Mouse (Mus musculus) kidney, adult 2 months (tissue): Measurements from ENCODE around the gene Gng12. TPM values are rescaled to one million over a fixed set of nuclear protein-coding genes. Genes with fewer than 3 reads are reported as not detected.

Experiments
- DNase-seq: peaks from one replicate; pipeline ENCODE4 v3.0.0; 2021
- H3K27ac ChIP-seq: fragments of 200-500 bp; 2 replicates; pipeline ENCODE4 v1.5.1; 2012; ENCODE audit warnings: low read depth, low read length, control low read depth, inconsistent platforms; ENCODE audit not compliant: insufficient read depth
- H3K27me3 ChIP-seq: fragments of 200-500 bp; replicated peaks from 2 replicates; pipeline ENCODE4 v1.6.1; 2012; ENCODE audit warnings: mild to moderate bottlenecking, moderate library complexity, low read length, inconsistent platforms; ENCODE audit not compliant: control insufficient read depth, insufficient read depth
- H3K36me3 ChIP-seq: fragments of 200-500 bp; 2 replicates; pipeline ENCODE4 v1.6.1; 2012; ENCODE audit warnings: mild to moderate bottlenecking, moderate library complexity, low read length, inconsistent platforms; ENCODE audit not compliant: control insufficient read depth, insufficient read depth
- H3K4me1 ChIP-seq: fragments of 200-500 bp; 2 replicates; pipeline ENCODE4 v1.6.1; 2011; ENCODE audit warnings: low read length; ENCODE audit not compliant: control insufficient read depth, insufficient read depth
- H3K4me3 ChIP-seq: fragments of 200-500 bp; 2 replicates; pipeline ENCODE4 v1.5.1; 2011; ENCODE audit warnings: mild to moderate bottlenecking, low read depth, low read length, control low read depth; ENCODE audit not compliant: insufficient read depth
- CTCF ChIP-seq: fragments of 200-500 bp; conservative IDR thresholded peaks from 2 replicates; pipeline ENCODE4 v1.5.1; 2011; ENCODE audit warnings: low read depth, mild to moderate bottlenecking, control low read depth, low read length, moderate library complexity, mixed read lengths; ENCODE audit not compliant: insufficient read depth, insufficient read length
- POLR2A ChIP-seq: fragments of 200-500 bp; IDR thresholded peaks from one replicate; pipeline ENCODE4 v1.6.1; 2011; ENCODE audit warnings: low read depth, low read length, control low read depth
- WGBS: fragments of 180-500 bp; shearing (Covaris S2); methylation state at CpG from one replicate; pipeline ENCODE4 v1.1.7; 2018; 5-methylcytosine and 5-hydroxymethylcytosine counted together
- polyA plus RNA-seq: library from polyadenylated mRNA; depleted of rRNA; stranded (reverse); fragments of >200 nt; gene quantifications from 2 replicates; pipeline ENCODE4 v1.2.3, GENCODE M21; 2012

Gene Gng12
- polyA plus RNA-seq, 1 experiment = 102 TPM

- peak; percentile 86 for DNase-seq
- Histone ChIP-seq H3K4me1 (peaks cover 55% of the 10 kb centered on the region), H3K36me3 (no peaks in the 10 kb centered on the region), H3K27ac (no peak overlapping the region), H3K4me3 (no peak overlapping the region), H3K27me3 (no peaks in the 10 kb centered on the region)
- 32% methylated on average over 6 of the region's 6 CpGs for WGBS
- TF ChIP-seq POLR2A (no peak), CTCF (no peak)
Measured at GRCm38 (mm10) chr6:66903720-66904119, 7.5 kb downstream of the Gng12 start.

GRCm38 (mm10) chr6:66906244-66906643, 10.0 kb downstream of the Gng12 start:
- Histone ChIP-seq H3K4me1 (peaks cover 68% of the 10 kb centered on the region), H3K4me3 (no peak overlapping the region), H3K27me3 (no peaks in the 10 kb centered on the region), H3K27ac (no peak overlapping the region), H3K36me3 (no peaks in the 10 kb centered on the region)
- DNase-seq = no peak
- WGBS = 98% methylated on average over 1 of the region's 1 CpGs
- TF ChIP-seq POLR2A (no peak), CTCF (no peak)

GRCm38 (mm10) chr6:66908327-66908973, 12.3 kb downstream of the Gng12 start:
- H3K27ac ChIP-seq = peak overlapping the region; percentile 2; the same call in 1 of the 2 replicates
- no peaks in the 10 kb centered on the region for H3K27me3 ChIP-seq
- 55% methylated on average over 5 of the region's 5 CpGs for WGBS
- TF ChIP-seq CTCF (no peak), POLR2A (no peak)
- H3K4me3 ChIP-seq = no peak overlapping the region
- no peaks in the 10 kb centered on the region for H3K36me3 ChIP-seq
- H3K4me1 ChIP-seq = peaks cover 61% of the 10 kb centered on the region
- DNase-seq = peak; percentile 64

GRCm38 (mm10) chr6:66910493-66911435, 14.6 kb downstream of the Gng12 start:
- H3K27me3 ChIP-seq = no peaks in the 10 kb centered on the region
- H3K4me3 ChIP-seq = no peak overlapping the region
- WGBS = 15% methylated on average over 11 of the region's 11 CpGs
- TF ChIP-seq CTCF (no peak), POLR2A (no peak)
- peak overlapping the region; percentile 93 for H3K27ac ChIP-seq
- H3K36me3 ChIP-seq = no peaks in the 10 kb centered on the region
- DNase-seq = peak; percentile 96
- peaks cover 50% of the 10 kb centered on the region for H3K4me1 ChIP-seq

GRCm38 (mm10) chr6:66913355-66913754, 17.2 kb downstream of the Gng12 start:
- Histone ChIP-seq H3K4me3 (no peak overlapping the region), H3K4me1 (peaks cover 32% of the 10 kb centered on the region), H3K27me3 (no peaks in the 10 kb centered on the region), H3K36me3 (no peaks in the 10 kb centered on the region), H3K27ac (peak overlapping the region; percentile 7)
- DNase-seq = peak; percentile 56
- WGBS = 80% methylated on average over 1 of the region's 1 CpGs
- TF ChIP-seq CTCF (no peak), POLR2A (no peak)

GRCm38 (mm10) chr6:66915592-66915991, 19.4 kb downstream of the Gng12 start:
- TF ChIP-seq POLR2A (no peak), CTCF (no peak)
- DNase-seq = no peak
- WGBS = 90% methylated on average over 2 of the region's 2 CpGs

GRCm38 (mm10) chr6:66917032-66917431, 20.8 kb downstream of the Gng12 start:
- no peak for DNase-seq
- H3K27me3 ChIP-seq = no peaks in the 10 kb centered on the region
- H3K4me3 ChIP-seq = no peak overlapping the region
- H3K27ac ChIP-seq = no peak overlapping the region
- WGBS = 82% methylated on average over 7 of the region's 7 CpGs
- H3K36me3 ChIP-seq = no peaks in the 10 kb centered on the region
- TF ChIP-seq CTCF (no peak), POLR2A (no peak)
- peaks cover 19% of the 10 kb centered on the region for H3K4me1 ChIP-seq

More at GRCm38 (mm10) chr6:66915592-66915991, 19.4 kb downstream of the Gng12 start:
- H3K4me3 ChIP-seq = no peak overlapping the region
- H3K36me3 ChIP-seq = no peaks in the 10 kb centered on the region
- H3K27me3 ChIP-seq = no peaks in the 10 kb centered on the region
- H3K27ac ChIP-seq = no peak overlapping the region
- peaks cover 16% of the 10 kb centered on the region for H3K4me1 ChIP-seq
